Mouse (Mus musculus) ovary, postnatal 36 days (tissue): ENCODE results near the gene Abca4.

Source experiments
- DNase-seq: peaks from one replicate; pipeline ENCODE4 v3.0.0; 2022; ENCODE audit warnings: low spot score, mixed read lengths

Gene Abca4

GRCm38 (mm10) chr3:122111141-122111981 is 67.1 kb downstream of the Abca4 start:
- DNase-seq, result no peak

- DNase-seq, result no peak
These were observed 74.5 kb downstream of the Abca4 start for GRCm38 (mm10) chr3:122118651-122119214.

- DNase-seq, result no peak
These were observed 75.5 kb downstream of the Abca4 start for GRCm38 (mm10) chr3:122119733-122120132.

- DNase-seq, result no peak
These were observed 76.0 kb downstream of the Abca4 start for GRCm38 (mm10) chr3:122120217-122120616.

GRCm38 (mm10) chr3:122122127-122122663 is 78.0 kb downstream of the Abca4 start:
- DNase-seq, result peak; percentile 95

GRCm38 (mm10) chr3:122122838-122123237 is 78.6 kb downstream of the Abca4 start:
- no peak for DNase-seq

- DNase-seq, result no peak
These were observed 84.8 kb downstream of the Abca4 start for GRCm38 (mm10) chr3:122128999-122129493.

- DNase-seq, result peak; percentile 42
These were observed 86.5 kb downstream of the Abca4 start for GRCm38 (mm10) chr3:122130771-122131170.

GRCm38 (mm10) chr3:122131633-122132032 is 87.4 kb downstream of the Abca4 start:
- DNase-seq, result no peak

GRCm38 (mm10) chr3:122133255-122133654 is 89.0 kb downstream of the Abca4 start:
- no peak for DNase-seq

- DNase-seq, result no peak
These were observed 89.6 kb downstream of the Abca4 start for GRCm38 (mm10) chr3:122133840-122134239.

GRCm38 (mm10) chr3:122140589-122141400 is 96.6 kb downstream of the Abca4 start:
- DNase-seq, result peak; percentile 55

- DNase-seq, result no peak
These were observed 98.1 kb downstream of the Abca4 start for GRCm38 (mm10) chr3:122142256-122142922.

GRCm38 (mm10) chr3:122143432-122143831 is 99.2 kb downstream of the Abca4 start:
- DNase-seq, result no peak

- no peak for DNase-seq
These were observed 101.2 kb downstream of the Abca4 start for GRCm38 (mm10) chr3:122145430-122145829.

GRCm38 (mm10) chr3:122150836-122151235 is 106.6 kb downstream of the Abca4 start:
- no peak for DNase-seq

- no peak for DNase-seq
These were observed 108.2 kb downstream of the Abca4 start for GRCm38 (mm10) chr3:122152431-122152830.

- no peak for DNase-seq
These were observed 109.8 kb downstream of the Abca4 start for GRCm38 (mm10) chr3:122154080-122154479.

- DNase-seq, result no peak
These were observed 115.2 kb downstream of the Abca4 start for GRCm38 (mm10) chr3:122159447-122159846.

- peak; percentile 67 for DNase-seq
These were observed 125.5 kb downstream of the Abca4 start for GRCm38 (mm10) chr3:122169616-122170178.

GRCm38 (mm10) chr3:122170621-122171309 is 126.5 kb downstream of the Abca4 start:
- DNase-seq, result no peak
